Mouse (Mus musculus) hindbrain, embryonic 11.5 days (tissue): ENCODE measurements around the gene Ipo11. TPM values are rescaled to one million over a fixed set of nuclear protein-coding genes. Genes with fewer than 3 reads are reported as not detected.

ENCODE experiments used
- ATAC-seq: fragments of 200-750 bp; cut with Nextera tagmentation; 2 replicates; pipeline ENCODE4 v1.8.0; 2017; ENCODE audit warnings: mild to moderate bottlenecking, moderate TSS enrichment, moderate library complexity; ENCODE audit not compliant: low FRiP score
- DNase-seq: peaks from one replicate; pipeline ENCODE4 v3.0.0-alpha.2; 2015; ENCODE audit warnings: low spot score
- H3K27ac ChIP-seq: fragments of 300-500 bp; sonication (generic); 2 replicates; pipeline ENCODE4 v1.5.1; 2014; ENCODE audit warnings: mild to moderate bottlenecking, low read depth, low read length
- H3K27me3 ChIP-seq: fragments of 300-500 bp; sonication (generic); 2 replicates; pipeline ENCODE4 v1.6.1; 2014; ENCODE audit warnings: mild to moderate bottlenecking, low read length, moderate library complexity, mixed read lengths; ENCODE audit not compliant: control insufficient read depth, insufficient read depth
- H3K36me3 ChIP-seq: fragments of 300-500 bp; sonication (generic); 2 replicates; pipeline ENCODE4 v1.6.1; 2014; ENCODE audit warnings: mild to moderate bottlenecking, low read length, moderate library complexity, mixed read lengths; ENCODE audit not compliant: control insufficient read depth, insufficient read depth
- H3K4me1 ChIP-seq: fragments of 300-500 bp; sonication (generic); replicated peaks from 2 replicates; pipeline ENCODE4 v1.6.1; 2014; ENCODE audit warnings: low read length, mixed read lengths; ENCODE audit not compliant: control insufficient read depth, insufficient read depth
- H3K4me2 ChIP-seq: fragments of 300-500 bp; sonication (generic); replicated peaks from 2 replicates; pipeline ENCODE4 v1.6.1; 2014; ENCODE audit warnings: mild to moderate bottlenecking, low read depth, low read length
- H3K4me3 ChIP-seq: fragments of 300-500 bp; sonication (generic); 2 replicates; pipeline ENCODE4 v1.5.1; 2014; ENCODE audit warnings: low read depth, low read length
- H3K9ac ChIP-seq: fragments of 300-500 bp; sonication (generic); 2 replicates; pipeline ENCODE4 v1.6.1; 2014; ENCODE audit warnings: low read depth, low read length
- H3K9me3 ChIP-seq: fragments of 300-500 bp; sonication (generic); 2 replicates; pipeline ENCODE4 v1.6.1; 2016; ENCODE audit warnings: low read length; ENCODE audit not compliant: control insufficient read depth
- WGBS: fragments of 180-500 bp; shearing (Covaris S2); extraction: QIAGEN DNeasy Blood & Tissue Kit; methylation state at CpG from one replicate; pipeline ENCODE4 v1.1.7; 2014; 5-methylcytosine and 5-hydroxymethylcytosine counted together
- polyA plus RNA-seq: library from polyadenylated mRNA; unstranded; fragments of >200 nt; fragmentation: Nextera tagmentation; extraction: Ambion mirVana; gene quantifications from 2 replicates; pipeline ENCODE4 v1.2.1, GENCODE M21; 2014

Gene Ipo11
- polyA plus RNA-seq, 1 experiment from 2014 or later, result 69.5 TPM

GRCm38 (mm10) chr13:106745201-106745600 is 191.6 kb downstream of the Ipo11 start:
- H3K4me1 ChIP-seq, result no peaks in the 10 kb centered on the region
- ATAC-seq, result no peak
- H3K4me3 ChIP-seq, result no peak overlapping the region
- no peaks in the 10 kb centered on the region for H3K36me3 ChIP-seq
- DNase-seq, result no peak
- no peak overlapping the region for H3K9ac ChIP-seq
- no peaks in the 10 kb centered on the region for H3K27me3 ChIP-seq
- 62% methylated on average over 6 of the region's 6 CpGs for WGBS
- no peak overlapping the region for H3K4me2 ChIP-seq
- H3K27ac ChIP-seq, result no peak overlapping the region
- no peaks in the 10 kb centered on the region for H3K9me3 ChIP-seq

Other genes with a start within 250 kb of the Ipo11 start
- 48.3 and 49.0 TPM in 2 replicates for gene Dimt1, start 10.2 kb upstream of the Ipo11 start, polyA plus RNA-seq
- gene Kif2a, start 85.2 kb upstream of the Ipo11 start, polyA plus RNA-seq, result 29.7 and 30.5 TPM in 2 replicates